Mouse (Mus musculus) small intestine, adult 2 months (tissue): Measurements from ENCODE around the gene Tlx1. TPM values are rescaled to one million over a fixed set of nuclear protein-coding genes. Genes with fewer than 3 reads are reported as not detected.

Experiments used
- H3K27ac ChIP-seq: fragments of 200-500 bp; 2 replicates; pipeline ENCODE4 v1.5.1; 2012; ENCODE audit warnings: low read depth, low read length, control low read depth, inconsistent platforms; ENCODE audit not compliant: insufficient read depth
- H3K27me3 ChIP-seq: fragments of 200-500 bp; 2 replicates; pipeline ENCODE4 v1.6.1; 2012; ENCODE audit warnings: mild to moderate bottlenecking, moderate library complexity, low read length, inconsistent platforms; ENCODE audit not compliant: control insufficient read depth, insufficient read depth
- H3K36me3 ChIP-seq: fragments of 200-500 bp; 2 replicates; pipeline ENCODE4 v1.6.1; 2012; ENCODE audit warnings: mild to moderate bottlenecking, low read length, control low read depth, inconsistent platforms; ENCODE audit not compliant: control insufficient read depth, insufficient read depth
- H3K4me1 ChIP-seq: fragments of 200-500 bp; 2 replicates; pipeline ENCODE4 v1.6.1; 2012; ENCODE audit warnings: low read length, inconsistent platforms, mixed read lengths; ENCODE audit not compliant: control insufficient read depth, insufficient read depth, insufficient read length
- H3K4me3 ChIP-seq: fragments of 200-500 bp; 2 replicates; pipeline ENCODE4 v1.5.1; 2012; ENCODE audit warnings: low read depth, mild to moderate bottlenecking, control low read depth, inconsistent platforms, low read length, moderate library complexity
- CTCF ChIP-seq: fragments of 200-500 bp; IDR thresholded peaks from 2 replicates; pipeline ENCODE4 v1.5.1; 2012; ENCODE audit warnings: low read depth, mild to moderate bottlenecking, control low read depth, inconsistent platforms, low read length, moderate library complexity, mixed read lengths; ENCODE audit not compliant: insufficient replicate concordance, insufficient read length; ENCODE audit errors: extremely low read depth
- POLR2A ChIP-seq: fragments of 200-500 bp; IDR thresholded peaks from 2 replicates; pipeline ENCODE4 v1.6.1; 2012; ENCODE audit warnings: low read depth, mild to moderate bottlenecking, control low read depth, inconsistent platforms, low read length, moderate library complexity
- WGBS: fragments of 180-500 bp; shearing (Covaris S2); methylation state at CpG from one replicate; pipeline ENCODE4 v1.1.7; 2018; 5-methylcytosine and 5-hydroxymethylcytosine counted together
- polyA plus RNA-seq: library from polyadenylated mRNA; depleted of rRNA; stranded (reverse); fragments of >200 nt; gene quantifications from 2 replicates; pipeline ENCODE4 v1.2.3, GENCODE M21; 2012

Tlx1 gene
- polyA plus RNA-seq, 1 experiment, result not detected

GRCm38 (mm10) chr19:45153311-45154058 is 3.0 kb downstream of the Tlx1 start:
- peaks cover 87% of the 10 kb centered on the region for H3K27me3 ChIP-seq
- no peak overlapping the region for H3K27ac ChIP-seq
- H3K4me3 ChIP-seq, result no peak overlapping the region

DNA sequence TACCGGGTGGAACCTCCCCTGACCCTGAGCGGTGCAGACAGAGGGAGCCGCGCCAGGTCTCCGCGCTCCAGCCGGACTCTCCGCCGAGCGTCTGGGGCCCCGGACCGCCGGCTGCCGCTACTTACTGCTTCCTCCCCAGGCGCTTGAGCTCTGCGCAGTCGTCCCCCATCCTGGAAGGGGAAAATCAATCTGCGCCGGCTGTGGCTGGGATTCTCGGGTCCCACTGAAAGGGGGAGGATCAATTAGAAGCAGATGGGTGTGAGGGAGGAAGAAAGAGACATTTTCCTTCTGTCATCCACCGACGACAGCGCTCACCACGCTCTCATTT is 3.5 kb downstream of the Tlx1 start:
- TF ChIP-seq POLR2A (no peak), CTCF (no peak)
- H3K27me3 ChIP-seq, result peaks cover 90% of the 10 kb centered on the region
- WGBS, result 2% methylated on average over 24 of the region's 24 CpGs

More at GRCm38 (mm10) chr19:45153311-45154058, 3.0 kb downstream of the Tlx1 start:
- TF ChIP-seq POLR2A (no peak), CTCF (no peak)
- Histone ChIP-seq H3K36me3 (no peaks in the 10 kb centered on the region), H3K4me1 (no peaks in the 10 kb centered on the region)
- WGBS, result 4% methylated on average over 44 of the region's 44 CpGs

DNA sequence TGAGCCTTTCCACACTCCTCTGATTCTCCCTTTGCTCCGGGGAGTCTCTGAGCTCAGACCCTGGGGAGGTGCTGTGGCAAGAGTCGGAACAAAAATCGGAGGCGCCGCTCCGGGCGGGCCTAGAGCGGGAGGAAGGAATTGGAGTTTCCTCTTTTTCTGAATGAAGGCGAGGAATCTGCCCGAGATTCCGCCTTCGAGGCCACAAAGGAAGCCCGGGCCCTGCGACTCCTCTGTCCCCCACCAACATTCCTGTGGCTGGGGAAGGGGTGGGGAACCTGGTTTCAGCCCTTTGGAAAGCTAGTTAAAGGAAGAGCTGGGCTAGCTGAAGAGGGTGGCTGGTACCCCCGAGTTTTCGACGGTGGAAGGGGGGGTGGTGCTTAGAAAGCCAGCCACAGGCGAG is 4.0 kb downstream of the Tlx1 start:
- TF ChIP-seq CTCF (no peak), POLR2A (no peak)
- Histone ChIP-seq H3K27ac (no peak overlapping the region), H3K4me3 (no peak overlapping the region), H3K36me3 (no peaks in the 10 kb centered on the region), H3K27me3 (peaks cover 90% of the 10 kb centered on the region), H3K4me1 (no peaks in the 10 kb centered on the region)
- 4% methylated on average over 18 of the region's 18 CpGs for WGBS

More for the DNA sequence above, 3.5 kb downstream of the Tlx1 start:
- no peaks in the 10 kb centered on the region for H3K36me3 ChIP-seq
- H3K4me3 ChIP-seq, result no peak overlapping the region
- no peaks in the 10 kb centered on the region for H3K4me1 ChIP-seq
- no peak overlapping the region for H3K27ac ChIP-seq

DNA sequence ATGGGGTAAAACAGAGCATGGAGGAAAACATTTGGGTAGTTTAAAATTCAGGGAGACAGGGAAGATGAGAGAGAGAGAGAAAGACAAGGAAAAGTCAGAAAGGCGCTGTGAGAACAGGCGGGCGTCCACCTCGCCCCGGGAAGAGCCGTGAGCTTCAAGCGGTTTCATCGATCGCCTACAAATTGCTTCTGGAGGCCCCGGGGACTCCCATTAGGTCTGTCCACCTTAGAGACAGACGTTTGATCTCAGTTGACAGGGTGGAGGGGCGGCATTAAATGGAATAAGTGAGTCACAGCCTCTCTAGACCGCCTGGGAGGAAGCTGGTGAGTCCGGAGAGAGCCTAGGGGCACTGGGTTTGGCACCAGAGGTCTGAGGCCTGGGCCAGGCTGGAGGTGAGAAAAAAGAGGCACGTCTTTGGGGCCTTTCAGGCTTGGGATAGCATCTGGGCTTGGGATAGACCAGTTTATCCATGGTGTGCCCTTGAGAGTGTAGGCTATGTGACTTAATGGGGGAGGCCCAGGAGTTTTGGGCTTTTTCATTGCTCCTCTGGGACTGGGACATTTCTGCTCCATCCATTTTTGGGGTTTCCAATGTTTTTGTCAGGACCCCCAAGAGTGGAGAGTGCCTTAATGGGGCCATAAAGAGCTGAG is 4.8 kb downstream of the Tlx1 start:
- 7% methylated on average over 15 of the region's 15 CpGs for WGBS
- no peak overlapping the region for H3K27ac ChIP-seq
- TF ChIP-seq CTCF, result no peak
- TF ChIP-seq POLR2A, result no peak
- no peaks in the 10 kb centered on the region for H3K36me3 ChIP-seq
- no peak overlapping the region for H3K4me3 ChIP-seq
- H3K4me1 ChIP-seq, result no peaks in the 10 kb centered on the region
- H3K27me3 ChIP-seq, result peaks cover 90% of the 10 kb centered on the region

DNA sequence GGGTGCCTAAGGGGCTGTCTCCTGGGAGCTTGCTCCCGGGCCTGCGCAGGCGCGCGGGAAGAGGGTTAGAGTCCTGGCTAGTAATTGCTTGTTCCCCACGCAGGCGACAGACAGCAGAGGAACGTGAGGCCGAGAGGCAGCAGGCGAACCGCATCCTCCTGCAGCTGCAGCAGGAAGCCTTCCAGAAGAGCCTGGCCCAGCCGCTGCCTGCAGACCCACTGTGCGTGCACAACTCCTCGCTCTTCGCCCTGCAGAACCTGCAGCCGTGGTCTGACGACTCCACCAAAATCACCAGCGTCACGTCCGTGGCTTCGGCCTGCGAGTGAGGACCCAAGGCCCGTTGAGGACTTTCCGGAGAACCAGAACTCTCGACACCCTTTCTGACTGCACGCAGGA is 5.3 kb downstream of the Tlx1 start:
- Histone ChIP-seq H3K27me3 (peaks cover 90% of the 10 kb centered on the region), H3K4me3 (no peak overlapping the region), H3K27ac (no peak overlapping the region), H3K36me3 (no peaks in the 10 kb centered on the region), H3K4me1 (no peaks in the 10 kb centered on the region)
- WGBS, result 2% methylated on average over 26 of the region's 26 CpGs
- TF ChIP-seq CTCF (no peak), POLR2A (no peak)

GRCm38 (mm10) chr19:45156381-45156780 is 5.9 kb downstream of the Tlx1 start:
- Histone ChIP-seq H3K27ac (no peak overlapping the region), H3K27me3 (peaks cover 87% of the 10 kb centered on the region), H3K36me3 (no peaks in the 10 kb centered on the region), H3K4me1 (no peaks in the 10 kb centered on the region), H3K4me3 (no peak overlapping the region)
- WGBS, result 6% methylated on average over 5 of the region's 5 CpGs
- no peak for TF ChIP-seq CTCF
- TF ChIP-seq POLR2A, result no peak

- 7% methylated on average over 4 of the region's 4 CpGs for WGBS
- Histone ChIP-seq H3K4me1 (no peaks in the 10 kb centered on the region), H3K27me3 (peaks cover 74% of the 10 kb centered on the region), H3K27ac (no peak overlapping the region), H3K4me3 (no peak overlapping the region), H3K36me3 (no peaks in the 10 kb centered on the region)
- no peak for TF ChIP-seq CTCF
- TF ChIP-seq POLR2A, result no peak
Observed at GRCm38 (mm10) chr19:45158201-45158600, 7.7 kb downstream of the Tlx1 start.
